Mouse (Mus musculus) lung, postnatal 0 days (tissue): ENCODE measurements around the gene 2010111I01Rik.

ENCODE experiments used
- CTCF ChIP-seq: IDR thresholded peaks from 2 replicates; pipeline ENCODE4 v1.5.1; 2016; ENCODE audit warnings: antibody characterized with exemption, mild to moderate bottlenecking
- EP300 ChIP-seq: IDR thresholded peaks from 2 replicates; pipeline ENCODE4 v1.6.1; 2016; ENCODE audit warnings: antibody characterized with exemption, mild to moderate bottlenecking, control low read depth

- TF ChIP-seq CTCF (no peak), EP300 (no peak)
These were observed 223.6 kb downstream of the 2010111I01Rik start for GRCm38 (mm10) chr13:63188306-63188705.
